Mouse (Mus musculus): ENCODE measurements around the gene Chchd6. TPM values are rescaled to one million over a fixed set of nuclear protein-coding genes. Genes with fewer than 3 reads are reported as not detected.

Chchd6 gene
- polyA plus RNA-seq, 1 experiment from 2014 or later, result 57.2 TPM

GRCm38 (mm10) chr6:89462223-89462760 is 133.2 kb downstream of the Chchd6 start:
- peak overlapping the region; percentile 27; the same call in 1 of the 2 replicates for H3K27ac ChIP-seq
- TF ChIP-seq CTCF (IDR thresholded peaks at IDR 0.05; ENCODE audit: low read depth), result no peak
- no peak overlapping the region for H3K4me2 ChIP-seq (ENCODE audit: low read length)
- WGBS, result 67% methylated on average over 2 of the region's 2 CpGs
- DNase-seq (ENCODE audit: low spot score) (peak; percentile 46), ATAC-seq (replicated peaks; ENCODE audit: low FRiP score, low read depth) (no peak)
- H3K4me1 ChIP-seq (replicated peaks; ENCODE audit: insufficient read depth, low read length), result no peaks in the 10 kb centered on the region
- no peaks in the 10 kb centered on the region for H3K36me3 ChIP-seq (ENCODE audit: insufficient read depth, low read length)
- H3K9me3 ChIP-seq (replicated peaks; ENCODE audit: low read length), result no peaks in the 10 kb centered on the region
- H3K27me3 ChIP-seq (ENCODE audit: insufficient read depth, low read length), result no peaks in the 10 kb centered on the region
- H3K9ac ChIP-seq (ENCODE audit: low read depth, low read length), result no peak overlapping the region
- H3K4me3 ChIP-seq (replicated peaks; ENCODE audit: low read depth, low read length), result no peak overlapping the region

- H3K4me2 ChIP-seq (ENCODE audit: low read length), result no peak overlapping the region
- H3K27me3 ChIP-seq (ENCODE audit: insufficient read depth, low read length), result no peaks in the 10 kb centered on the region
- no peaks in the 10 kb centered on the region for H3K9me3 ChIP-seq (replicated peaks; ENCODE audit: low read length)
- no peaks in the 10 kb centered on the region for H3K4me1 ChIP-seq (replicated peaks; ENCODE audit: insufficient read depth, low read length)
- DNase-seq (ENCODE audit: low spot score) (no peak), ATAC-seq (replicated peaks; ENCODE audit: low FRiP score, low read depth) (no peak)
- H3K36me3 ChIP-seq (ENCODE audit: insufficient read depth, low read length), result no peaks in the 10 kb centered on the region
- no peak overlapping the region for H3K9ac ChIP-seq (ENCODE audit: low read depth, low read length)
- WGBS, result 76% methylated on average over 9 of the region's 9 CpGs
- TF ChIP-seq CTCF (IDR thresholded peaks at IDR 0.05; ENCODE audit: low read depth), result no peak
- H3K4me3 ChIP-seq (replicated peaks; ENCODE audit: low read depth, low read length), result no peak overlapping the region
- H3K27ac ChIP-seq, result no peak overlapping the region
These were observed 133.9 kb downstream of the Chchd6 start for GRCm38 (mm10) chr6:89461250-89462222.

GRCm38 (mm10) chr6:89459634-89460033 is 135.8 kb downstream of the Chchd6 start:
- no peak overlapping the region for H3K9ac ChIP-seq (ENCODE audit: low read depth, low read length)
- H3K4me2 ChIP-seq (ENCODE audit: low read length), result no peak overlapping the region
- TF ChIP-seq CTCF (IDR thresholded peaks at IDR 0.05; ENCODE audit: low read depth), result no peak
- no peaks in the 10 kb centered on the region for H3K36me3 ChIP-seq (ENCODE audit: insufficient read depth, low read length)
- ATAC-seq (replicated peaks; ENCODE audit: low FRiP score, low read depth) (no peak), DNase-seq (ENCODE audit: low spot score) (no peak)
- H3K27ac ChIP-seq, result no peak overlapping the region
- WGBS, result 75% methylated on average over 3 of the region's 3 CpGs
- no peaks in the 10 kb centered on the region for H3K9me3 ChIP-seq (replicated peaks; ENCODE audit: low read length)
- no peaks in the 10 kb centered on the region for H3K27me3 ChIP-seq (ENCODE audit: insufficient read depth, low read length)
- no peaks in the 10 kb centered on the region for H3K4me1 ChIP-seq (replicated peaks; ENCODE audit: insufficient read depth, low read length)
- H3K4me3 ChIP-seq (replicated peaks; ENCODE audit: low read depth, low read length), result no peak overlapping the region

DNA sequence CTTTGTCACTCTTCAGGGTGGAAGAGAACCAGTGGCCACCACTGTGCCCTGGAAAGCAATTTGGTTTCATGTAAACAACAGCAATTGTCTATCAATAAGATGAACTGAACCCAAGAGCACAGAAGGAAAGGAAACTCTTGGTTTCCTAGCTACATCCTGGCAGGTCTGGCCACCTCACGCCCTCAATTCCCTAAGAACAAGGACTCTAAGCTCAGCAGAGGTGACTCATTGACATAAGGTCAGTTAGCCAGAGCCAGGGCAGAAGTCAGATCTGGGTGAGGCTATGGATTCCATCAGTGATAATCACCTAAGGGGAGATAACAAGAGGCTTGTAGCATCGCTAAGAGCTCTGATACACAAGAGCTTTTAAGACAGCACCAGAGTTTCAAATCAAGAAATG is 137.9 kb downstream of the Chchd6 start:
- H3K27ac ChIP-seq, result no peak overlapping the region
- H3K9ac ChIP-seq (ENCODE audit: low read depth, low read length), result no peak overlapping the region
- H3K4me2 ChIP-seq (ENCODE audit: low read length), result no peak overlapping the region
- no peaks in the 10 kb centered on the region for H3K27me3 ChIP-seq (ENCODE audit: insufficient read depth, low read length)
- ATAC-seq (replicated peaks; ENCODE audit: low FRiP score, low read depth) (no peak), DNase-seq (ENCODE audit: low spot score) (no peak)
- no peaks in the 10 kb centered on the region for H3K9me3 ChIP-seq (replicated peaks; ENCODE audit: low read length)
- H3K4me3 ChIP-seq (replicated peaks; ENCODE audit: low read depth, low read length), result no peak overlapping the region
- H3K36me3 ChIP-seq (ENCODE audit: insufficient read depth, low read length), result no peaks in the 10 kb centered on the region
- TF ChIP-seq CTCF (IDR thresholded peaks at IDR 0.05; ENCODE audit: low read depth), result no peak
- 88% methylated on average over 2 of the region's 2 CpGs for WGBS
- H3K4me1 ChIP-seq (replicated peaks; ENCODE audit: insufficient read depth, low read length), result no peaks in the 10 kb centered on the region

DNA sequence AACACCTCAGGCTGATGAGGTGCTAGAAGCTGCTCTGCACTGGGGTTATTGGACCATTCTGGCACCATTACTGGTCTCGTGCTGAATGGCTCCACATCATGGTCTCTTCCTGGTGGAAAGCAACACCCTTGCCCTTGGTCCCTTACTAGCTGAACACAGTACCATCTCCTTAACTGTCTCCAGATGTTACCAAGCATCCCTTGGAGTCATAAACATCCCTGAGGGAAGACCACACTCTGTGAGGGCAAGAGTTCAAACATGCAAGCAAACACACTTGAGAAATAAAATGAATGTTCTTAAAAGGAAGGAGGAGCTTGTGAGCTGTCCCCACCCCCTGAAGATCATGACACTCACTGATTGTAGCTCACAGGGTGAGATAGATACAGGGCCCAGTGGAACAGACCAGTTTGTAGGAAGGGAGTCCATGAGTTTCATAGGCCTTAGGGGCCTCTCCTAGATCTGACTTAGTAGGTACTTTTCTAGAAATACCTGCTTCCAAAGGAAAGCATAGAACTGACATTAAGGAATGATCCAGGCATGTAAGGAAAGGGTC is 139.0 kb downstream of the Chchd6 start:
- no peaks in the 10 kb centered on the region for H3K9me3 ChIP-seq (replicated peaks; ENCODE audit: low read length)
- no peaks in the 10 kb centered on the region for H3K27me3 ChIP-seq (ENCODE audit: insufficient read depth, low read length)
- DNase-seq (ENCODE audit: low spot score) (no peak), ATAC-seq (replicated peaks; ENCODE audit: low FRiP score, low read depth) (no peak)
- no peak overlapping the region for H3K4me2 ChIP-seq (ENCODE audit: low read length)
- no peaks in the 10 kb centered on the region for H3K36me3 ChIP-seq (ENCODE audit: insufficient read depth, low read length)
- WGBS, result 44% methylated on average over 1 of the region's 1 CpGs
- no peak overlapping the region for H3K27ac ChIP-seq
- no peak overlapping the region for H3K4me3 ChIP-seq (replicated peaks; ENCODE audit: low read depth, low read length)
- TF ChIP-seq CTCF (IDR thresholded peaks at IDR 0.05; ENCODE audit: low read depth), result no peak
- no peaks in the 10 kb centered on the region for H3K4me1 ChIP-seq (replicated peaks; ENCODE audit: insufficient read depth, low read length)
- H3K9ac ChIP-seq (ENCODE audit: low read depth, low read length), result no peak overlapping the region

- DNase-seq (ENCODE audit: low spot score) (no peak), ATAC-seq (replicated peaks; ENCODE audit: low FRiP score, low read depth) (no peak)
- Histone ChIP-seq H3K27ac (no peak overlapping the region), H3K4me2 (ENCODE audit: low read length) (no peak overlapping the region), H3K9ac (ENCODE audit: low read depth, low read length) (no peak overlapping the region), H3K36me3 (ENCODE audit: insufficient read depth, low read length) (no peaks in the 10 kb centered on the region), H3K9me3 (replicated peaks; ENCODE audit: low read length) (no peaks in the 10 kb centered on the region), H3K27me3 (ENCODE audit: insufficient read depth, low read length) (no peaks in the 10 kb centered on the region), H3K4me3 (replicated peaks; ENCODE audit: low read depth, low read length) (no peak overlapping the region), H3K4me1 (replicated peaks; ENCODE audit: insufficient read depth, low read length) (no peaks in the 10 kb centered on the region)
- no peak for TF ChIP-seq CTCF (IDR thresholded peaks at IDR 0.05; ENCODE audit: low read depth)
- WGBS, result 82% methylated on average over 4 of the region's 4 CpGs
These were observed 139.9 kb downstream of the Chchd6 start for GRCm38 (mm10) chr6:89455523-89456000.

Measured in kidney, postnatal 0 days (tissue).